In genomic region chr8:124791751-124792150, GRCm38 (mm10) we compare ENCODE assay signal across 8 mouse cellular contexts. TPM values are rescaled to one million over a fixed set of nuclear protein-coding genes. Genes with fewer than 3 reads are reported as not detected.
DNase-seq lines count a peak whose midpoint lies in the region; ATAC-seq and TF ChIP-seq lines count a peak whose summit lies in the region.
"Had no signal": no experiment of that assay in that cellular context is flagged by ENCODE, and none has a peak within 500 bp of the region (broad histone marks: within the 10 kb centered on the region; RNA-seq: fewer than 3 reads in every experiment).

No protein-coding gene starts in this region.

- no peak for ATAC-seq in lung, embryonic 16.5 days (ENCODE audit: low read depth)
- no peak for ATAC-seq in lung, postnatal 0 days
- ATAC-seq in forebrain, embryonic 13.5 days, result no peak
- no peak for ATAC-seq in limb, embryonic 11.5 days (ENCODE audit: insufficient number of reproducible peaks, low FRiP score, low TSS enrichment, low read depth)
- no peak for ATAC-seq in stomach, embryonic 14.5 days (ENCODE audit: insufficient number of reproducible peaks, insufficient read depth, low FRiP score, low read depth)

- peak overlapping the region; percentile 100 for H3K4me2 ChIP-seq in lung, embryonic 16.5 days (ENCODE audit: low read depth, low read length)
- H3K4me2 ChIP-seq in lung, postnatal 0 days (replicated peaks; ENCODE audit: low read depth, low read length), result no peak overlapping the region
- H3K4me2 ChIP-seq in forebrain, embryonic 13.5 days, result peak overlapping the region; percentile 90
- H3K4me2 ChIP-seq in limb, embryonic 11.5 days (ENCODE audit: low read depth, severe bottlenecking), result peak overlapping the region; percentile 100
- H3K4me2 ChIP-seq in stomach, embryonic 14.5 days (replicated peaks; ENCODE audit: low read depth, low read length), result peak overlapping the region; percentile 99

- TF ChIP-seq CTCF in lung, postnatal 0 days (IDR thresholded peaks at IDR 0.05), result no peak

- DNase-seq in lung, postnatal 0 days (ENCODE audit: low spot score), result no peak
- no peak for DNase-seq in limb, embryonic 11.5 days (ENCODE audit: low spot score)
- no peak for DNase-seq in testis, postnatal 10 days (ENCODE audit: low spot score)
- no peak for DNase-seq in adrenal gland, adult 8-10 months
- DNase-seq: kidney, postnatal 25 days had no signal

- H3K27me3 ChIP-seq in lung, embryonic 16.5 days (ENCODE audit: control insufficient read depth, insufficient read depth, low read depth, low read length), result peaks cover 50% of the 10 kb centered on the region
- peaks cover 53% of the 10 kb centered on the region for H3K27me3 ChIP-seq in lung, postnatal 0 days (replicated peaks; ENCODE audit: insufficient read depth, low read length)
- H3K27me3 ChIP-seq in forebrain, embryonic 13.5 days, result peaks cover 47% of the 10 kb centered on the region
- H3K27me3 ChIP-seq in limb, embryonic 11.5 days (ENCODE audit: control insufficient read depth, insufficient read depth, low read length), result peaks cover 59% of the 10 kb centered on the region
- H3K27me3 ChIP-seq in stomach, embryonic 14.5 days (ENCODE audit: control insufficient read depth, insufficient read depth, low read length), result peaks cover 36% of the 10 kb centered on the region

- TF ChIP-seq EP300 in lung, postnatal 0 days (IDR thresholded peaks at IDR 0.05), result no peak

- no peak overlapping the region for H3K27ac ChIP-seq in lung, embryonic 16.5 days (ENCODE audit: low read length)
- H3K27ac ChIP-seq in lung, postnatal 0 days (ENCODE audit: low read length), result no peak overlapping the region
- H3K27ac ChIP-seq in forebrain, embryonic 13.5 days, result peak overlapping the region; percentile 96
- H3K27ac ChIP-seq in limb, embryonic 11.5 days (replicated peaks; ENCODE audit: low read depth, low read length), result no peak overlapping the region
- H3K27ac ChIP-seq in stomach, embryonic 14.5 days (ENCODE audit: low read length), result no peak overlapping the region

- H3K4me3 ChIP-seq in lung, embryonic 16.5 days (ENCODE audit: low read length), result peak overlapping the region; percentile 63
- H3K4me3 ChIP-seq in lung, postnatal 0 days (ENCODE audit: low read depth, low read length), result no peak overlapping the region
- peak overlapping the region; percentile 66 for H3K4me3 ChIP-seq in forebrain, embryonic 13.5 days
- peak overlapping the region; percentile 53; the same call in 1 of the 2 replicates for H3K4me3 ChIP-seq in limb, embryonic 11.5 days (ENCODE audit: low read depth, low read length)
- H3K4me3 ChIP-seq in stomach, embryonic 14.5 days (ENCODE audit: low read depth, low read length), result peak overlapping the region; percentile 59; the same call in 1 of the 2 replicates

- no peaks in the 10 kb centered on the region for H3K9me3 ChIP-seq in lung, embryonic 16.5 days (ENCODE audit: control insufficient read depth, low read length)
- H3K9me3 ChIP-seq in lung, postnatal 0 days (ENCODE audit: low read length), result no peaks in the 10 kb centered on the region
- H3K9me3 ChIP-seq in forebrain, embryonic 13.5 days (replicated peaks), result no peaks in the 10 kb centered on the region
- no peaks in the 10 kb centered on the region for H3K9me3 ChIP-seq in limb, embryonic 11.5 days (ENCODE audit: control insufficient read depth, low read length)
- no peaks in the 10 kb centered on the region for H3K9me3 ChIP-seq in stomach, embryonic 14.5 days (ENCODE audit: control insufficient read depth, low read depth, low read length)

- no peak overlapping the region for H3K9ac ChIP-seq in lung, embryonic 16.5 days (ENCODE audit: low read length)
- no peak overlapping the region for H3K9ac ChIP-seq in lung, postnatal 0 days (replicated peaks; ENCODE audit: low read depth)
- peak overlapping the region; percentile 80 for H3K9ac ChIP-seq in forebrain, embryonic 13.5 days
- H3K9ac ChIP-seq in limb, embryonic 11.5 days (ENCODE audit: low read length), result no peak overlapping the region
- H3K9ac ChIP-seq in stomach, embryonic 14.5 days (replicated peaks; ENCODE audit: low read depth, low read length), result no peak overlapping the region

- 38% methylated on average over 4 of the region's 4 CpGs for WGBS in lung, embryonic 16.5 days
- 38% methylated on average over 4 of the region's 4 CpGs for WGBS in lung, postnatal 0 days
- 46% methylated on average over 4 of the region's 4 CpGs for WGBS in forebrain, embryonic 13.5 days
- WGBS in limb, embryonic 11.5 days, result 45% methylated on average over 4 of the region's 4 CpGs
- 44% methylated on average over 4 of the region's 4 CpGs for WGBS in stomach, embryonic 14.5 days

- H3K36me3 ChIP-seq in lung, embryonic 16.5 days (ENCODE audit: control insufficient read depth, insufficient read depth, low read length), result no peaks in the 10 kb centered on the region
- no peaks in the 10 kb centered on the region for H3K36me3 ChIP-seq in lung, postnatal 0 days (ENCODE audit: insufficient read depth, low read length)
- H3K36me3 ChIP-seq in forebrain, embryonic 13.5 days (ENCODE audit: poor library complexity, severe bottlenecking), result no peaks in the 10 kb centered on the region
- no peaks in the 10 kb centered on the region; the same call in 1 of the 2 replicates for H3K36me3 ChIP-seq in limb, embryonic 11.5 days (ENCODE audit: control insufficient read depth, insufficient read depth, low read length)
- H3K36me3 ChIP-seq in stomach, embryonic 14.5 days (ENCODE audit: control insufficient read depth, insufficient read depth, low read length), result no peaks in the 10 kb centered on the region

- H3K4me1 ChIP-seq in lung, embryonic 16.5 days (replicated peaks; ENCODE audit: control insufficient read depth, insufficient read depth, low read length), result peaks cover 28% of the 10 kb centered on the region
- H3K4me1 ChIP-seq in lung, postnatal 0 days (ENCODE audit: insufficient read depth, low read depth, low read length), result peaks cover 12% of the 10 kb centered on the region
- peaks cover 49% of the 10 kb centered on the region for H3K4me1 ChIP-seq in forebrain, embryonic 13.5 days
- peaks cover 16% of the 10 kb centered on the region; the same call in 1 of the 2 replicates for H3K4me1 ChIP-seq in limb, embryonic 11.5 days (ENCODE audit: control insufficient read depth, insufficient read depth, low read length)
- peaks cover 20% of the 10 kb centered on the region for H3K4me1 ChIP-seq in stomach, embryonic 14.5 days (ENCODE audit: control insufficient read depth, insufficient read depth, low read length)

RNA-seq across cellular contexts. Expression of gene Trim67, which starts 1.1 kb away (rescaled TPM):
- 0.84 and 0.92 TPM in 2 replicates for polyA plus RNA-seq in lung, embryonic 16.5 days (2015; fragmentation: Nextera tagmentation; extraction: Ambion mirVana)
- polyA plus RNA-seq in lung, postnatal 0 days (2015; fragmentation: Nextera tagmentation; extraction: Ambion mirVana), result 1.5 and 1.7 TPM in 2 replicates
- 9.4 and 9.8 TPM in 2 replicates for polyA plus RNA-seq in forebrain, embryonic 13.5 days (2015; fragmentation: Nextera tagmentation; extraction: Ambion mirVana)
- polyA plus RNA-seq in limb, embryonic 11.5 days (2014; fragmentation: Nextera tagmentation; extraction: Ambion mirVana), result 0.01 TPM in 1 of 2 replicates, not detected in the other
- 0.95 and 1.1 TPM in 2 replicates for polyA plus RNA-seq in stomach, embryonic 14.5 days (2014; fragmentation: Nextera tagmentation; extraction: Ambion mirVana)
- 1 to 10 TPM in 3 of 4 experiments, under 1 TPM in 1; 0.99 to 2.9 (median 1.3) TPM for total RNA-seq in adrenal gland, adult 8-10 months (2022)

RNA-seq across cellular contexts. Expression of gene Fam89a, which starts 40.1 kb away (rescaled TPM):
- polyA plus RNA-seq in lung, embryonic 16.5 days (2015; fragmentation: Nextera tagmentation; extraction: Ambion mirVana), result 7.6 and 8.7 TPM in 2 replicates
- polyA plus RNA-seq in lung, postnatal 0 days (2015; fragmentation: Nextera tagmentation; extraction: Ambion mirVana), result 3.0 and 3.9 TPM in 2 replicates
- 0.34 and 0.36 TPM in 2 replicates for polyA plus RNA-seq in forebrain, embryonic 13.5 days (2015; fragmentation: Nextera tagmentation; extraction: Ambion mirVana)
- polyA plus RNA-seq in limb, embryonic 11.5 days (2014; fragmentation: Nextera tagmentation; extraction: Ambion mirVana), result 3.7 and 4.5 TPM in 2 replicates
- 6.1 and 6.4 TPM in 2 replicates for polyA plus RNA-seq in stomach, embryonic 14.5 days (2014; fragmentation: Nextera tagmentation; extraction: Ambion mirVana)
- total RNA-seq in adrenal gland, adult 8-10 months (2022), result under 1 TPM in 3 of 4 experiments, not detected in 1; 0.42 to 0.73 (median 0.49) TPM
